Mouse (Mus musculus): ENCODE measurements around the gene Gm44596.

GRCm38 (mm10) chr6:128438317-128438870 lies 63.1 kb downstream of the Gm44596 start, which contains the start of gene Fkbp4:
- no peak for TF ChIP-seq GATA1 (IDR thresholded peaks at IDR 0.05; ENCODE audit: low read length)
- no peak for TF ChIP-seq TAL1 (IDR thresholded peaks at IDR 0.05; ENCODE audit: low read length)

All from erythroblast, embryonic 14.5 days (primary cell).